Mouse (Mus musculus): ENCODE results near the gene Lrrc7. TPM values are rescaled to one million over a fixed set of nuclear protein-coding genes. Genes with fewer than 3 reads are reported as not detected.

Gene Lrrc7
- 1.7 and 1.9 TPM in 2 replicates for polyA plus RNA-seq (2014; fragmentation: Nextera tagmentation; extraction: Ambion mirVana)

DNA sequence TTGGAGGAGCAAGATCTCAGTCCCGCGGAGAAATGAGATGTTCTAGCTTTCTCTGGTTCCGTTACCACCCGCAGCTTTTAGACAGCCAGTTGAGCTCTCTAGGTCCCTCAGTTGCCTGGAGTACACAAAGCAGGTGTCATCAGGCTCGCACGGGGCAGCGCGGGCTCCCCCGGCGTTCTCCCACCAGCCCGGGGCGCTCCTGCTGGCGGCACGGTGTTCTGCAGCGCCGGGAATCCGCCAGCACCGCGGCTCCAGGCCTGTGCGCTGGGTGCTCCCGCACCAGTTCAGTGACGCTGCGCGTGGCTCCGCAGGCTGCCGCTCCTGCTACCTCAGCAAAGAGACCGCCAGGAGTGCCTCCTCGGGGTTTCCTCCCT is at the start of gene Lrrc7:
Gene Lrrc7, minus strand, starts transcription at position 235 of the 374 bp plus-strand sequence.
- Histone ChIP-seq H3K4me2 (ENCODE audit: low read depth) (peak within 1 kb of the TSS; percentile 97), H3K27me3 (ENCODE audit: control insufficient read depth, insufficient read depth, low read length) (peaks cover 14% of the 10 kb centered on the region), H3K36me3 (ENCODE audit: control insufficient read depth, insufficient read depth, low read length) (no peaks in the 10 kb centered on the region), H3K4me3 (ENCODE audit: low read depth, low read length) (peak within 1 kb of the TSS; percentile 75), H3K9me3 (ENCODE audit: control insufficient read depth, low read length) (no peaks in the 10 kb centered on the region), H3K9ac (ENCODE audit: low read length) (peak within 1 kb of the TSS; percentile 71), H3K4me1 (ENCODE audit: control insufficient read depth, insufficient read depth, low read length) (peaks cover 3% of the 10 kb centered on the region; the same call in 1 of the 2 replicates), H3K27ac (ENCODE audit: low read depth, low read length) (peak within 1 kb of the TSS; percentile 50; the same call in 1 of the 2 replicates)
- peak; percentile 87 for ATAC-seq (ENCODE audit: insufficient read depth, low FRiP score, low TSS enrichment)
- DNase-seq (ENCODE audit: low spot score): peak; percentile 85
- WGBS: under 1% methylated on average over 28 of the region's 28 CpGs

DNA sequence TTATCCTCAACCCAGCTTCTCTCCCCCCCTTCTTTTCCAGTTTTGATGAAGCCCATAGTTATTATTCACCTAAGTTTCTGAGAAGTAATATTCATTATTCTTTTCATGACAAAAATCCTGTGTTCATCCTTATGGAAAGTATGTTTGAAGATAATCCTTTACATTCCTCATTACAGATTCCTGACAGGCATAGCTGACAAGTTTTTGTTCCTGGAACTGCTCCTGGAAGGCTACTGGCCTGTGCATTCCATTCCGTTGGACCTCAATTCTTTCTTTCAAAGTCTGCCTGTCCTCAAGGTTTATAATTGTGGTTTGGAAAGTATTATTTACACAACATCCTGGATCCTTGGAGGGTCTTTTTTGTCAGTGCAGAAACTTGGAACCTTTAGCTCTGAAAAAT is 45.0 kb upstream of the Lrrc7 start:
- Histone ChIP-seq H3K36me3 (ENCODE audit: control insufficient read depth, insufficient read depth, low read length) (no peaks in the 10 kb centered on the region), H3K4me3 (ENCODE audit: low read depth, low read length) (no peak overlapping the region), H3K27me3 (ENCODE audit: control insufficient read depth, insufficient read depth, low read length) (no peaks in the 10 kb centered on the region), H3K9me3 (ENCODE audit: control insufficient read depth, low read length) (no peaks in the 10 kb centered on the region), H3K4me2 (ENCODE audit: low read depth) (no peak overlapping the region), H3K4me1 (ENCODE audit: control insufficient read depth, insufficient read depth, low read length) (no peaks in the 10 kb centered on the region), H3K27ac (ENCODE audit: low read depth, low read length) (no peak overlapping the region), H3K9ac (ENCODE audit: low read length) (no peak overlapping the region)
- no peak for DNase-seq (ENCODE audit: low spot score)
- WGBS: 75% methylated on average over 1 of the region's 1 CpGs
- ATAC-seq (ENCODE audit: insufficient read depth, low FRiP score, low TSS enrichment): no peak

DNA sequence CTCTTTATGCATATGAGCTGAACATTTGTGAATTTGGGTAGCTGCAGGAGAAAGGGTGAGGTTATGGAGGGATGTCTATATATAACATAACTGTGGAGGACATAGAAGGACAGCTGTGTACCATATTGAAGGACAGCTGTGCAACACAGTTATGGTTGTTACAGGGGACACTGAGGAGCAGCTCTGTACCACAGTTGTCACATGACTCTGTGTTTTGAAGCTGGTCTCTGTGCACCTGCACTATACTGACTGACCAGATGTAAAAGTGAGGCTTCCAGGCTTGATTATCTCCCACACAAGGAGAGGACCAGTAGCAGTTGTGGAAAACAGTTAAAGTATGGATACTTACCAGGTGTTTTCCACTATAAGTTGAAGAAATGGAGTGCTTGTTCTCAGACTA is 43.3 kb upstream of the Lrrc7 start:
- Histone ChIP-seq H3K4me3 (ENCODE audit: low read depth, low read length) (no peak overlapping the region), H3K4me1 (ENCODE audit: control insufficient read depth, insufficient read depth, low read length) (no peaks in the 10 kb centered on the region), H3K4me2 (ENCODE audit: low read depth) (no peak overlapping the region), H3K27ac (ENCODE audit: low read depth, low read length) (no peak overlapping the region), H3K36me3 (ENCODE audit: control insufficient read depth, insufficient read depth, low read length) (no peaks in the 10 kb centered on the region), H3K9ac (ENCODE audit: low read length) (no peak overlapping the region), H3K9me3 (ENCODE audit: control insufficient read depth, low read length) (no peaks in the 10 kb centered on the region), H3K27me3 (ENCODE audit: control insufficient read depth, insufficient read depth, low read length) (no peaks in the 10 kb centered on the region)
- ATAC-seq (ENCODE audit: insufficient read depth, low FRiP score, low TSS enrichment) (no peak), DNase-seq (ENCODE audit: low spot score) (no peak)

DNA sequence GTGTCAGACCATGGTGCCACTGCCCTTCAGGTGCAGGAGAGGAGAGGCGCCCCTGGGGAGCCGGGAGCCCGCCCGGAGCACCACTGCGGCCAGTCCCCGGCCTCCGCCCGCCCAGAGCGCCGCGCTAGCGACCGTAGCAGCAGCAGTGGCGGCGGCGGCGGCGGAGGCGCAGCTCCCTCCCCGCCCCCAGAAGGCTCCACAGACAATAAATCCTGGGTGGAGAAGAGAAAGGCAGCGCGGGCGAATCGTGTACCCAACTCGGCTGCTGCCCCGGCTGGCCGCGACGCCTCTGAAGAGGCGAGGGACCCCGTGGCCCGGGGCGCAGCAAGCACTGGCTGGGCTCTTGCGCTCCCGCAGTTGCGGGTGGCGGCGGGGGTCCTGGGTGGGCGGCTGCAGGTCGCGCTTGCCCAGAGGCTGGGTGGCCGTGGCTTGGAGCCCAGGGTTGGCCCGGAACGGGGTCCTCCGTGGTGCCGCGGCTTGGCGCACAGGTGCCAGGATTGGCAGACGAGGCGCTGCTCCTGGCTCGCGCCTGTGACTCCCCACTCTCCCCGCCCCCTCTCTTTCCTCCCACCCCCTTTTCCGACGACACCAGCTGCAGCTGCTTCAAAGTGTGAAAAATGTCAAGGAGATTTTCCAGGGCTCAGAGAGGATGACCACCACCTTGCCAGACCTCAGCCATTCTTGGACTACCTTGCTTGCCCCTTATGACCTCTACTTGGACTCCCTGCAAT is 600 bp downstream of the Lrrc7 start:
- Histone ChIP-seq H3K36me3 (ENCODE audit: control insufficient read depth, insufficient read depth, low read length) (no peaks in the 10 kb centered on the region), H3K4me2 (ENCODE audit: low read depth) (peak overlapping the region; percentile 97), H3K4me3 (ENCODE audit: low read depth, low read length) (peak overlapping the region; percentile 75), H3K4me1 (ENCODE audit: control insufficient read depth, insufficient read depth, low read length) (peaks cover 3% of the 10 kb centered on the region; the same call in 1 of the 2 replicates), H3K9ac (ENCODE audit: low read length) (peak overlapping the region; percentile 71), H3K27me3 (ENCODE audit: control insufficient read depth, insufficient read depth, low read length) (peaks cover 14% of the 10 kb centered on the region), H3K27ac (ENCODE audit: low read depth, low read length) (peak overlapping the region; percentile 50; the same call in 1 of the 2 replicates), H3K9me3 (ENCODE audit: control insufficient read depth, low read length) (no peaks in the 10 kb centered on the region)
- DNase-seq (ENCODE audit: low spot score) (peak; percentile 64), ATAC-seq (ENCODE audit: insufficient read depth, low FRiP score, low TSS enrichment) (peak; percentile 69)
- under 1% methylated on average over 52 of the region's 55 CpGs for WGBS

DNA sequence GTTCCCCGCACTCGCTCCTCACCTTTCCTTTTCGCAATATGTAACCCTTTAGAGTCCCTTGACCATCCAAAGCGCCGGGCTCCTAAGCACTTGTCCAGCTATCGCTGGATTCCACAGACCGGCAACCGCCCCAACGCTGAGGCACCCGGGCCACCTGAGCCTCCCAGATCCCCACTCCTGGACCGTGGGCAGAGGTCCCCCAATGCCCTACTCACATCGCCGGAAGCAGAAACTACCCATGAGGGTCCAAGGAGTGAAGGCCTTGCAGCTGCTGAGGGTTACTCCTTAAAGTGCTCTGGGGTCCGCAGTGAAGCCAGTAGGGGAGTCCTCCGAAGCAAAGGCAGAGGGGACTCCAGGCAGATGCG is 1.1 kb downstream of the Lrrc7 start:
- WGBS: 2% methylated on average over 16 of the region's 16 CpGs
- H3K27me3 ChIP-seq (ENCODE audit: control insufficient read depth, insufficient read depth, low read length): peaks cover 14% of the 10 kb centered on the region

DNA sequence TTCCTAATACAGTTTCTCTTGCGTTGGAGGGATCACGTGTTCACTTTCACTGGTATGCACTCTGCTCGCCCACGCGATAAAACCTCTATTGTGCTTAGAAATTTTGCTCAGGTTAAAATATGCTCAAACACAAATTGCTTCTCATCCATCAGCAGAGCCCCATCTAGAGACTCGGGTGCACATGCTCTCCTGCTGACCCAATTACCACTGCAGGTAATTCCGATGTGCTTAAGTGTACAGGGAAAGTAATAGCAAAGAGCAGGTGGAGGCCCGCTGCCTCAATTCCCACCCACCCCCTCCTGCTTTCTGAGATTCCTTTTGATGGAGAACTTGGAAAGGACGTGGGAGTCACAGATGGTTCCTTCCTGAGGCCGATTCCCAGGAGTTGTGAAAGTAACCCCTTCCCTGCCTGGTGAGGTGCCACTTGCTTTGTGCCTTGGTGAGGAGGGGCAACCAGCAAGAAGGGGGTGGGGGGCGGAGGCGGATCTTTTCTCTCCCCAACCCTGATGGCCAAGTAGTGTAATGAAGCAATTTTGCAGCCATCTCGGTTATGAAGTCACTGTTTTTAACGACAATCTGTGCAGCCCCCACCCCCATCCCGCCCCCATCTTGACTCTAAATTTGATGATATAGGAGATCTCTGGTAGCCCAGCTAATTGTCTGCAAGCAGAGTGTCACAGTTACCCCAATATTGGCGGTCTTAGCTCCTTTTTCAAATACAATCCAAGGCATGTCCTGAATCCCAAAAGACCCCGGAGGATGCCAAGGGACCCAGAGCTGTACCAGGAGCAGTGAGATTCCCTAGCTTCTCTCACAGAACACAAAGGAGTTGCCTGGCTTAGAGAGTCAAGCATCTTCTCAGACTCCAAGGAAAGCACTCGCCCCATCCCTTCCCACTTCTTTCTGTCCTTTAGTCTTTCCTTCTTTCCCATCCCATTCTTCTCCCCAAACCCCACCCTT is 2.0 kb downstream of the Lrrc7 start:
- Histone ChIP-seq H3K4me1 (ENCODE audit: control insufficient read depth, insufficient read depth, low read length) (peaks cover 3% of the 10 kb centered on the region; the same call in 1 of the 2 replicates), H3K27ac (ENCODE audit: low read depth, low read length) (no peak overlapping the region), H3K9me3 (ENCODE audit: control insufficient read depth, low read length) (no peaks in the 10 kb centered on the region), H3K27me3 (ENCODE audit: control insufficient read depth, insufficient read depth, low read length) (peaks cover 14% of the 10 kb centered on the region), H3K9ac (ENCODE audit: low read length) (peak overlapping the region; percentile 71), H3K36me3 (ENCODE audit: control insufficient read depth, insufficient read depth, low read length) (no peaks in the 10 kb centered on the region), H3K4me3 (ENCODE audit: low read depth, low read length) (peak overlapping the region; percentile 75), H3K4me2 (ENCODE audit: low read depth) (peak overlapping the region; percentile 97)
- 4% methylated on average over 18 of the region's 18 CpGs for WGBS
- ATAC-seq (ENCODE audit: insufficient read depth, low FRiP score, low TSS enrichment): no peak
- DNase-seq (ENCODE audit: low spot score): peak; percentile 34

More for the DNA sequence above, 1.1 kb downstream of the Lrrc7 start:
- ATAC-seq (ENCODE audit: insufficient read depth, low FRiP score, low TSS enrichment): peak; percentile 13
- peak overlapping the region; percentile 71 for H3K9ac ChIP-seq (ENCODE audit: low read length)
- H3K4me3 ChIP-seq (ENCODE audit: low read depth, low read length): peak overlapping the region; percentile 75
- H3K4me2 ChIP-seq (ENCODE audit: low read depth): peak overlapping the region; percentile 97
- DNase-seq (ENCODE audit: low spot score): peak; percentile 58
- no peaks in the 10 kb centered on the region for H3K9me3 ChIP-seq (ENCODE audit: control insufficient read depth, low read length)
- 0 out of 2 replicates have a peak overlapping the region, but pooled peaks have one; percentile 50 for H3K27ac ChIP-seq (ENCODE audit: low read depth, low read length)
- no peaks in the 10 kb centered on the region for H3K36me3 ChIP-seq (ENCODE audit: control insufficient read depth, insufficient read depth, low read length)
- H3K4me1 ChIP-seq (ENCODE audit: control insufficient read depth, insufficient read depth, low read length): peaks cover 3% of the 10 kb centered on the region; the same call in 1 of the 2 replicates

DNA sequence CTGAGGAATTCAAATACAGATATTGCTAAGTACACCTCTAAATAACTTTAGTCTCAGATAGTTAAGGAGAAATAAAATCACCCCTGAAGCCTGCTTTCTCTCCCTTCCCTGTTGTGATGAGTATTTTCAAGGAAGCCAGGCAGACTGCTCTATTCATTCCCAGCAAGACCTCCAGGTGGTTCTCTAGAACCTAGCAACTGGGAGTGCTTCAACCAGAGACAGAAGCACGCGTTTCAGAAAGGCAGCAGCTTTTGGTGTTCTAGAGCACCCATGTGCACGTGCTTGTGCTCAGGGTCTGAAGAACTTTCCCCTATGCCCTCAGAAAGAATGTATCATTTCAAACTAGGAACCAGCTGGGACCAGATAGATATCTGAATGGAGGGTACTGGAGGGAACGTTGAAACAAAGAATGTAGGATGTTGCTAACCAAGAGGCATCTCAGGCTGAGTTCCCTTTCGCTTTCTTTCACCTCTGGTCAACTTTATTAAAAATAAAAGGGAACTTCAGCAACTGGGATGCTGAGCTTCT is 2.8 kb downstream of the Lrrc7 start:
- no peak for DNase-seq (ENCODE audit: low spot score)
- H3K9me3 ChIP-seq (ENCODE audit: control insufficient read depth, low read length): no peaks in the 10 kb centered on the region
- WGBS: 25% methylated on average over 5 of the region's 5 CpGs
- no peak overlapping the region for H3K27ac ChIP-seq (ENCODE audit: low read depth, low read length)
- no peak for ATAC-seq (ENCODE audit: insufficient read depth, low FRiP score, low TSS enrichment)
- H3K27me3 ChIP-seq (ENCODE audit: control insufficient read depth, insufficient read depth, low read length): peaks cover 14% of the 10 kb centered on the region
- H3K4me1 ChIP-seq (ENCODE audit: control insufficient read depth, insufficient read depth, low read length): peaks cover 3% of the 10 kb centered on the region; the same call in 1 of the 2 replicates
- H3K4me3 ChIP-seq (ENCODE audit: low read depth, low read length): peak overlapping the region; percentile 75
- H3K9ac ChIP-seq (ENCODE audit: low read length): peak overlapping the region; percentile 18; the same call in 1 of the 2 replicates
- peak overlapping the region; percentile 2; the same call in 1 of the 2 replicates for H3K4me2 ChIP-seq (ENCODE audit: low read depth)
- H3K36me3 ChIP-seq (ENCODE audit: control insufficient read depth, insufficient read depth, low read length): no peaks in the 10 kb centered on the region

DNA sequence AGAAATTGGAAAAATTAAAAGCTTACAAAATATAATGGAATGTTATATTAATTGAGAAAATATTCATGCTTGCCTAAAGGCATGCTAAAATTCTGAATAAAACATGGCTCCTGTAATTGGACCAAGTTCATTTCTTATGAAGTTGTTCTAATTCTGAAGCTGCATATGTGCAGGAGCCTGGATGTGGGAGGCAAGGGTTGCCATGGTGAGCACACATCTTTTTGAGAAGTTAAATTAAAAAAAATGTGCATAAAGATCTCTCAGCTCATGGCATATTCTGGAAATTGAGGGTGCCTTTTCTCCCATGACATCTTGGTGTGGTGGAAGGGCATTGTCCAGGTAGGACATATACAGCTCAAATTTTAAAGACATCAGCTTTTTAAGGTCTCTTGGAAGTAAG is 3.4 kb downstream of the Lrrc7 start:
- no peaks in the 10 kb centered on the region for H3K9me3 ChIP-seq (ENCODE audit: control insufficient read depth, low read length)
- no peak overlapping the region for H3K4me2 ChIP-seq (ENCODE audit: low read depth)
- no peaks in the 10 kb centered on the region for H3K36me3 ChIP-seq (ENCODE audit: control insufficient read depth, insufficient read depth, low read length)
- peaks cover 14% of the 10 kb centered on the region for H3K27me3 ChIP-seq (ENCODE audit: control insufficient read depth, insufficient read depth, low read length)
- DNase-seq (ENCODE audit: low spot score): no peak
- H3K9ac ChIP-seq (ENCODE audit: low read length): no peak overlapping the region
- peaks cover 3% of the 10 kb centered on the region; the same call in 1 of the 2 replicates for H3K4me1 ChIP-seq (ENCODE audit: control insufficient read depth, insufficient read depth, low read length)
- no peak for ATAC-seq (ENCODE audit: insufficient read depth, low FRiP score, low TSS enrichment)
- no peak overlapping the region for H3K4me3 ChIP-seq (ENCODE audit: low read depth, low read length)
- H3K27ac ChIP-seq (ENCODE audit: low read depth, low read length): no peak overlapping the region

Measured in neural tube, embryonic 11.5 days (tissue).